23 mouse cellular contexts compared by ENCODE assay signal in genomic region chr4:32869370-32869769, GRCm38 (mm10).
DNase-seq lines count a peak whose midpoint lies in the region; ATAC-seq lines count a peak whose summit lies in the region.
"Had no signal": no experiment of that assay in that cellular context is flagged by ENCODE, and none has a peak within 500 bp of the region (broad histone marks: within the 10 kb centered on the region; RNA-seq: fewer than 3 reads in every experiment).

No protein-coding gene starts in this region.

- WGBS in heart, embryonic 16.5 days = 15% methylated on average over 9 of the region's 9 CpGs
- 87% methylated on average over 9 of the region's 9 CpGs for WGBS in forebrain, embryonic 15.5 days

- no peak overlapping the region for H3K27ac ChIP-seq in heart, embryonic 16.5 days (ENCODE audit: low read length)
- H3K27ac ChIP-seq in forebrain, embryonic 15.5 days (replicated peaks) = no peak overlapping the region
- H3K27ac ChIP-seq: heart, adult 2 months; hindbrain, embryonic 15.5 days; intestine, embryonic 15.5 days; limb, embryonic 12.5 days; midbrain, embryonic 13.5 days; neural tube, embryonic 12.5 days had no signal

- no peaks in the 10 kb centered on the region for H3K9me3 ChIP-seq in heart, embryonic 16.5 days (replicated peaks; ENCODE audit: control insufficient read depth, low read length)
- no peaks in the 10 kb centered on the region for H3K9me3 ChIP-seq in forebrain, embryonic 15.5 days
- H3K9me3 ChIP-seq: hindbrain, embryonic 15.5 days; intestine, embryonic 15.5 days; limb, embryonic 12.5 days; midbrain, embryonic 13.5 days; neural tube, embryonic 12.5 days had no signal

- H3K9ac ChIP-seq in heart, embryonic 16.5 days (ENCODE audit: low read length) = no peak overlapping the region
- no peak overlapping the region for H3K9ac ChIP-seq in forebrain, embryonic 15.5 days (replicated peaks)
- H3K9ac ChIP-seq: hindbrain, embryonic 15.5 days; intestine, embryonic 15.5 days; limb, embryonic 12.5 days; midbrain, embryonic 13.5 days; neural tube, embryonic 12.5 days had no signal

- H3K4me3 ChIP-seq in heart, embryonic 16.5 days (ENCODE audit: low read length) = no peak overlapping the region
- H3K4me3 ChIP-seq in forebrain, embryonic 15.5 days = no peak overlapping the region
- H3K4me3 ChIP-seq: heart, adult 2 months; hindbrain, embryonic 15.5 days; intestine, embryonic 15.5 days; limb, embryonic 12.5 days; midbrain, embryonic 13.5 days; neural tube, embryonic 12.5 days had no signal

- H3K27me3 ChIP-seq in heart, embryonic 16.5 days (ENCODE audit: control insufficient read depth, insufficient read depth, low read length) = 0 out of 2 replicates have a peak, but pooled peaks cover 5% of the 10 kb centered on the region
- no peaks in the 10 kb centered on the region for H3K27me3 ChIP-seq in forebrain, embryonic 15.5 days
- H3K27me3 ChIP-seq: hindbrain, embryonic 15.5 days; intestine, embryonic 15.5 days; midbrain, embryonic 13.5 days; neural tube, embryonic 12.5 days had no signal

- no peak for ATAC-seq in CD4-positive, CD25-positive, alpha-beta regulatory T cell, adult 4 months
- 0 out of 2 replicates have a peak, but pooled peaks have one; percentile 16 for ATAC-seq in heart, embryonic 16.5 days (replicated peaks; ENCODE audit: extremely low read depth, insufficient read depth, low FRiP score)
- no peak for ATAC-seq in forebrain, embryonic 15.5 days (replicated peaks)
- ATAC-seq: forebrain, embryonic 16.5 days; intestine, embryonic 15.5 days; midbrain, embryonic 13.5 days had no signal

- H3K4me2 ChIP-seq in heart, embryonic 16.5 days (ENCODE audit: low read depth, low read length) = peak overlapping the region; percentile 18; the same call in 1 of the 2 replicates
- H3K4me2 ChIP-seq in forebrain, embryonic 15.5 days (replicated peaks) = no peak overlapping the region
- H3K4me2 ChIP-seq: hindbrain, embryonic 15.5 days; intestine, embryonic 15.5 days; limb, embryonic 12.5 days; midbrain, embryonic 13.5 days; neural tube, embryonic 12.5 days had no signal

- H3K36me3 ChIP-seq in heart, embryonic 16.5 days (ENCODE audit: control insufficient read depth, insufficient read depth) = no peaks in the 10 kb centered on the region
- no peaks in the 10 kb centered on the region for H3K36me3 ChIP-seq in forebrain, embryonic 15.5 days
- H3K36me3 ChIP-seq: hindbrain, embryonic 15.5 days; intestine, embryonic 15.5 days; limb, embryonic 12.5 days; midbrain, embryonic 13.5 days; neural tube, embryonic 12.5 days had no signal

- peaks cover 7% of the 10 kb centered on the region; the same call in 1 of the 2 replicates for H3K4me1 ChIP-seq in heart, embryonic 16.5 days (ENCODE audit: control insufficient read depth, insufficient read depth, low read length)
- peaks cover 6% of the 10 kb centered on the region for H3K4me1 ChIP-seq in forebrain, embryonic 15.5 days
- H3K4me1 ChIP-seq: intestine, embryonic 15.5 days had no signal

- DNase-seq in CD4-positive, CD25-positive, alpha-beta regulatory T cell, adult 2 months (ENCODE audit: low read depth, low spot score) = peak; percentile 17
- no peak for DNase-seq in heart, postnatal 4 days
- peak; percentile 34 for DNase-seq in thymus, postnatal 4 days
- DNase-seq in thymus, postnatal 14 days = no peak
- no peak for DNase-seq in layer of hippocampus, adult 9-11 months
- DNase-seq: adrenal gland, postnatal 25 days; cerebellum, adult 8-10 months; gastrocnemius, postnatal 14 days; heart, adult 2 months; kidney, adult 8-10 months; kidney, postnatal 10 days; lung, adult 2 months; lung, postnatal 14 days; right cerebral cortex, postnatal 14 days had no signal

Comparison
In these comparisons a context has a peak if more than half of its experiments do, and no peak if none do; other contexts are left out.
1. DNase-seq: peak in CD4-positive, CD25-positive, alpha-beta regulatory T cell, adult 2 months (single experiment) and thymus, postnatal 4 days (single experiment); none in heart, postnatal 4 days (single experiment), thymus, postnatal 14 days (single experiment) and layer of hippocampus, adult 9-11 months (single experiment).